Mouse (Mus musculus) liver, embryonic 14.5 days (tissue): ENCODE measurements at regions not wholly inside any gene's neighbourhood (a gene's known extent, or its start where the extent isn't known, plus 50 kb on each side); places are given as distances from the start of the nearest gene placed in this dataset.

Experiments used
- ATAC-seq: fragments of 200-750 bp; cut with Nextera tagmentation; 2 replicates; pipeline ENCODE4 v1.8.0; 2017; ENCODE audit warnings: moderate number of reproducible peaks, mild to moderate bottlenecking, moderate library complexity; ENCODE audit not compliant: insufficient read depth
- DNase-seq, 3 experiments: peaks; one replicate each; pipeline ENCODE4 v3.0.0-alpha.2; 2012 to 2013; ENCODE audit warnings: low read depth in 3 of 3, low spot score in 3 of 3
- H3K27ac ChIP-seq: fragments of 300-500 bp; sonication (generic); 2 replicates; pipeline ENCODE4 v1.5.1; 2014; ENCODE audit warnings: moderate library complexity, mild to moderate bottlenecking, control low read depth, inconsistent platforms
- H3K27me3 ChIP-seq: fragments of 300-500 bp; sonication (generic); 2 replicates; pipeline ENCODE4 v1.6.1; 2014; ENCODE audit warnings: mild to moderate bottlenecking, low read length, moderate library complexity; ENCODE audit not compliant: control insufficient read depth, insufficient read depth
- H3K36me3 ChIP-seq: fragments of 300-500 bp; sonication (generic); replicated peaks from 2 replicates; pipeline ENCODE4 v1.6.1; 2014; ENCODE audit warnings: low read depth; ENCODE audit not compliant: control insufficient read depth, insufficient read depth
- H3K4me1 ChIP-seq, 2 experiments: fragments of 200-500 bp in 1 of 2; fragments of 300-500 bp in 1 of 2; sonication (generic) in 1 of 2; replicated peaks; 2 replicates each; pipeline ENCODE4 v1.6.1; 2012 to 2014; ENCODE audit warnings: antibody characterized with exemption in 1 of 2, inconsistent platforms in 1 of 2, low read length in 1 of 2; ENCODE audit not compliant: control insufficient read depth in 2 of 2, insufficient read depth in 2 of 2
- H3K4me2 ChIP-seq: fragments of 300-500 bp; sonication (generic); 2 replicates; pipeline ENCODE4 v1.6.1; 2014; ENCODE audit warnings: low read depth, mild to moderate bottlenecking, control low read depth, moderate library complexity
- H3K4me3 ChIP-seq, 2 experiments: fragments of 200-500 bp in 1 of 2; fragments of 300-500 bp in 1 of 2; sonication (generic) in 1 of 2; 2 replicates each; pipeline ENCODE4 v1.5.1; 2012 to 2014; ENCODE audit warnings: low read depth in 2 of 2, low read length in 2 of 2, mild to moderate bottlenecking in 2 of 2, control low read depth in 1 of 2, inconsistent platforms in 1 of 2, moderate library complexity in 1 of 2; ENCODE audit not compliant: insufficient read depth in 1 of 2
- H3K9ac ChIP-seq: fragments of 300-500 bp; sonication (generic); replicated peaks from 2 replicates; pipeline ENCODE4 v1.6.1; 2014; ENCODE audit warnings: mild to moderate bottlenecking, control low read depth, moderate library complexity
- H3K9me3 ChIP-seq: fragments of 300-500 bp; sonication (generic); 2 replicates; pipeline ENCODE4 v1.6.1; 2016; ENCODE audit warnings: low read length, mixed read lengths; ENCODE audit not compliant: control insufficient read depth
- CTCF ChIP-seq: IDR thresholded peaks from 2 replicates; pipeline ENCODE4 v1.5.1; 2016; ENCODE audit warnings: antibody characterized with exemption, low read depth, control low read depth
- EP300 ChIP-seq: IDR thresholded peaks from 2 replicates; pipeline ENCODE4 v1.6.1; 2016; ENCODE audit warnings: antibody characterized with exemption, low read depth
- WGBS: fragments of 180-500 bp; shearing (Covaris S2); extraction: QIAGEN DNeasy Blood & Tissue Kit; methylation state at CpG from one replicate; pipeline ENCODE4 v1.1.7; 2014; ENCODE audit not compliant: insufficient replicate concordance; 5-methylcytosine and 5-hydroxymethylcytosine counted together

DNA sequence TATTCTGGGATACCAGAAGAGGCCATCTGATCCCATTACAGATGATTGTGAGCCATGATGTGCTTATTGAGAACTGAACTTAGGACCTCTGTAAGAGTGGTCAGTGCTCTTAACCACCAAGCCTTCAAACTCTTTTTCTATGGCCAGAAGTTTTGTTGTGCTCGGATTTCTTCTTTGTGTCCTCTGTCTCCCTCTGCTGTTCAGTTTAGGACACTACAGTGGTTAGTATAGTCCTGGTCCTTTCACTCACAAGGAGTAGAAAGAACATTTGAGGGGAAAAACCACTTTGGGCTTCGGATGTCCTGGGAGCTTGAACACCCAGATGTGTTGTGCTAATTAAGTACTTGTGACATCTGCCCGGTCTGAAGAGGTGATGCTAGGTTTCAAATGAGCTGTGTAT, 310.4 kb upstream of the Stxbp6 start:
- H3K4me2 ChIP-seq = no peak overlapping the region
- no peak for TF ChIP-seq EP300
- TF ChIP-seq CTCF = peak; percentile 23; the same call in 1 of the 2 replicates
- H3K36me3 ChIP-seq = no peaks in the 10 kb centered on the region
- DNase-seq = no peak
- no peak overlapping the region for H3K27ac ChIP-seq
- no peaks in the 10 kb centered on the region for H3K4me1 ChIP-seq
- no peak for ATAC-seq
- no peak overlapping the region for H3K4me3 ChIP-seq
- no peaks in the 10 kb centered on the region for H3K27me3 ChIP-seq
- no peak overlapping the region for H3K9ac ChIP-seq
- WGBS = 47% methylated on average over 3 of the region's 3 CpGs
- H3K9me3 ChIP-seq = no peaks in the 10 kb centered on the region
